In the genomic region with DNA sequence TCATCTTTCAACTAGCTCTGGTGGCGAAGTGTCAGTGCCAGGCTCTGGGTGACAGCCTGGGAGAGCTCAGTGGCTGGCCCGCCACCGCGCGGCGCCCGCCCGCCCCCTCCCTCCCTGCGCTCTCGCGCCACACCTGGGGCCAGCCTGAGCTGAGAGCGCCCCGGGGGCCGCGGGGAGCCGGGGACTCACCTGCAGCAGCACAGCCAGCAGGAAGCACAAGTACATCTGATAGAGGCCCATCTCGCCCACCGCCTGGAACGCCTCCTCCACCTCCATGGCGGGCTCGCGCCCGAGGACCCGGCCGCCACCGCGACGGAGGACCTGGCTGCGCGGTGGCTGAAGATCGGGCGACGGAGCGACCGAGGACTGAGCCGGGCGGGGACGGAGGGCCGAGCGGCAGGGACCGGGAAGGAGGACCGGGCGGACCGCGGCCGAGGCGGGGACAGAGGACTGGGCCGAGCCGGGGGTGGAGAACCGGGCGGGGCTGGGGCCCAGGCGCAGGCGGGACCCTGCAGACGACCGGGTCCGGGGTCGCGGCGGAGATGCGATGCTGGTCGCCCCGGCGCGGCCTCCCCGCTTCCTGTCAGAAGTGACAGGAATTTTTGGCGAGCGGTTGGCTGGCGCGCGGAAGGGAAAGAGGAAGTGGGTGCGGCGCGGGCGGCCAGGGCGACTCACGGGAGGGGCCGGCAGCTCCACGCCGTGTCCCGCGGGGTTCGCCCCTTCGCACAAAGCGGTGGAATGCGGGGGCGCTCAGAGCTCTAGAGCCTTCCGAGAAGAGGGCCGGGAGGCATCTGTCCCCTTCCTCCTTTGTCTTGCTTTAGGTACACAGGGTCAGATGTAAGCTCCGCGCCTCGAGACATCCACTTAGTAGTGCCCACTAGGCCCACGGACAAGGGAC, we compare ENCODE assay signal across 8 mouse cellular contexts. TPM values are rescaled to one million over a fixed set of nuclear protein-coding genes. Genes with fewer than 3 reads are reported as not detected.
DNase-seq lines count a peak whose midpoint lies in the region; ATAC-seq lines count a peak whose summit lies in the region.

A gene (minus strand): TSS at position 611 of the 898 bp plus-strand sequence.

- H3K4me3 ChIP-seq in limb, embryonic 10.5 days = peak within 1 kb of the TSS; percentile 75
- H3K4me3 ChIP-seq in midbrain, embryonic 11.5 days (ENCODE audit: low read depth, low read length) = peak within 1 kb of the TSS; percentile 79

- under 1% methylated on average over 89 of the region's 92 CpGs for WGBS in limb, embryonic 10.5 days
- WGBS in midbrain, embryonic 11.5 days = under 1% methylated on average over 82 of the region's 92 CpGs

- peaks cover 49% of the 10 kb centered on the region for H3K4me1 ChIP-seq in limb, embryonic 10.5 days
- H3K4me1 ChIP-seq in midbrain, embryonic 11.5 days (ENCODE audit: control insufficient read depth, insufficient read depth, low read length) = peaks cover 4% of the 10 kb centered on the region; the same call in 1 of the 2 replicates

- 0 out of 2 replicates have a peak, but pooled peaks cover 3% of the 10 kb centered on the region for H3K27me3 ChIP-seq in limb, embryonic 10.5 days (ENCODE audit: low read depth, poor library complexity, severe bottlenecking)
- H3K27me3 ChIP-seq in midbrain, embryonic 11.5 days (ENCODE audit: control insufficient read depth, insufficient read depth, low read length) = no peaks in the 10 kb centered on the region; the same call in 1 of the 2 replicates

- no peaks in the 10 kb centered on the region for H3K36me3 ChIP-seq in limb, embryonic 10.5 days
- no peaks in the 10 kb centered on the region for H3K36me3 ChIP-seq in midbrain, embryonic 11.5 days (ENCODE audit: control insufficient read depth, insufficient read depth, low read length)

- peak within 1 kb of the TSS; percentile 91 for H3K9ac ChIP-seq in midbrain, embryonic 11.5 days (ENCODE audit: low read length)

- peak; percentile 84 for ATAC-seq in midbrain, embryonic 11.5 days (ENCODE audit: low FRiP score)
- ATAC-seq in erythroid progenitor cell, adult 5-6 weeks (replicated peaks; ENCODE audit: low FRiP score, poor library complexity, severe bottlenecking) = no peak

- peak within 1 kb of the TSS; percentile 93 for H3K27ac ChIP-seq in limb, embryonic 10.5 days
- H3K27ac ChIP-seq in midbrain, embryonic 11.5 days (ENCODE audit: low read depth, low read length) = peak within 1 kb of the TSS; percentile 77

- H3K9me3 ChIP-seq in limb, embryonic 10.5 days (replicated peaks) = no peaks in the 10 kb centered on the region
- H3K9me3 ChIP-seq in midbrain, embryonic 11.5 days (ENCODE audit: control insufficient read depth, low read length) = no peaks in the 10 kb centered on the region

- DNase-seq in T-cell, adult 2 months (ENCODE audit: low spot score) = peak; percentile 41
- DNase-seq in cerebellum, postnatal 36 days = peak; percentile 74 to 77
- DNase-seq in gastrocnemius, postnatal 10 days = peak; percentile 74
- peak; percentile 80 for DNase-seq in induced T-regulatory cell, adult 2 months (ENCODE audit: low read depth)
- DNase-seq in limb, embryonic 10.5 days (ENCODE audit: low spot score) = peak; percentile 84
- DNase-seq in midbrain, embryonic 11.5 days (ENCODE audit: low spot score, missing footprints) = peak; percentile 96
- peak; percentile 72 for DNase-seq in right cerebral cortex, postnatal 4 days

- peak within 1 kb of the TSS; percentile 84 for H3K4me2 ChIP-seq in midbrain, embryonic 11.5 days

RNA-seq across cellular contexts. Expression of the gene that starts here (rescaled TPM):
- total RNA-seq in gastrocnemius, postnatal 10 days (2021) = 1 to 10 TPM; 1.9 to 3.5 TPM
- polyA plus RNA-seq in limb, embryonic 10.5 days (2016; fragmentation: Nextera tagmentation; extraction: Ambion mirVana) = 2.8 and 3.5 TPM in 2 replicates
- 4.6 and 5.0 TPM in 2 replicates for polyA plus RNA-seq in midbrain, embryonic 11.5 days (2014; fragmentation: Nextera tagmentation; extraction: Ambion mirVana)
- 2.9 and 5.0 TPM in 2 replicates for total RNA-seq in erythroid progenitor cell, adult 5-6 weeks (2015; ENCODE audit: low replicate concordance)
- total RNA-seq in erythroid progenitor cell, adult 5-6 weeks (2017; ENCODE audit: low replicate concordance) = 0.61 and 1.0 TPM in 2 replicates

Comparison
In these comparisons a context has a peak if more than half of its experiments do, and no peak if none do; other contexts are left out.
1. DNase-seq: peak in every context shown above with its lines; median percentile 96 in midbrain, embryonic 11.5 days; 84 in limb, embryonic 10.5 days; 80 in induced T-regulatory cell, adult 2 months; 76 in cerebellum, postnatal 36 days; 74 in gastrocnemius, postnatal 10 days; 72 in right cerebral cortex, postnatal 4 days; 41 in T-cell, adult 2 months.